Mouse (Mus musculus) embryonic facial prominence, embryonic 14.5 days (tissue): ENCODE data around the gene Jarid2. TPM values are rescaled to one million over a fixed set of nuclear protein-coding genes. Genes with fewer than 3 reads are reported as not detected.
"Not testable (repeated sequence)": the region's sequence is repeated elsewhere in the genome, so short reads cannot be mapped to it uniquely, and the experiment has no call there.

Experiments used
- ATAC-seq: fragments of 200-750 bp; cut with Nextera tagmentation; 2 replicates; pipeline ENCODE4 v1.8.0; 2017; ENCODE audit warnings: low read depth, moderate number of reproducible peaks, moderate TSS enrichment
- DNase-seq: peaks from one replicate; pipeline ENCODE4 v3.0.0-alpha.2; 2015; ENCODE audit warnings: low spot score
- H3K27ac ChIP-seq: fragments of 300-500 bp; sonication (generic); replicated peaks from 2 replicates; pipeline ENCODE4 v1.5.1; 2014; ENCODE audit warnings: low read depth, mild to moderate bottlenecking, low read length, moderate library complexity
- H3K27me3 ChIP-seq: fragments of 300-500 bp; sonication (generic); replicated peaks from 2 replicates; pipeline ENCODE4 v1.6.1; 2014; ENCODE audit warnings: low read length; ENCODE audit not compliant: control insufficient read depth, insufficient read depth
- H3K36me3 ChIP-seq: fragments of 300-500 bp; sonication (generic); 2 replicates; pipeline ENCODE4 v1.6.1; 2014; ENCODE audit warnings: low read length, mixed read lengths; ENCODE audit not compliant: control insufficient read depth, insufficient read depth
- H3K4me1 ChIP-seq: fragments of 300-500 bp; sonication (generic); 2 replicates; pipeline ENCODE4 v1.6.1; 2014; ENCODE audit warnings: antibody characterized with exemption, low read length; ENCODE audit not compliant: control insufficient read depth, insufficient read depth
- H3K4me2 ChIP-seq: fragments of 300-500 bp; sonication (generic); 2 replicates; pipeline ENCODE4 v1.6.1; 2014; ENCODE audit warnings: low read depth, mild to moderate bottlenecking, low read length, moderate library complexity, mixed read lengths
- H3K4me3 ChIP-seq: fragments of 300-500 bp; sonication (generic); 2 replicates; pipeline ENCODE4 v1.5.1; 2014; ENCODE audit warnings: low read depth, mild to moderate bottlenecking, low read length
- H3K9ac ChIP-seq: fragments of 300-500 bp; sonication (generic); 2 replicates; pipeline ENCODE4 v1.6.1; 2014; ENCODE audit warnings: low read depth, mild to moderate bottlenecking, low read length, moderate library complexity, mixed read lengths
- H3K9me3 ChIP-seq: fragments of 300-500 bp; sonication (generic); 2 replicates; pipeline ENCODE4 v1.6.1; 2016; ENCODE audit warnings: low read length; ENCODE audit not compliant: control insufficient read depth
- WGBS: fragments of 180-500 bp; shearing (Covaris S2); extraction: QIAGEN DNeasy Blood & Tissue Kit; methylation state at CpG from one replicate; pipeline ENCODE4 v1.1.7; 2014; 5-methylcytosine and 5-hydroxymethylcytosine counted together
- polyA plus RNA-seq: library from polyadenylated mRNA; unstranded; fragments of >200 nt; fragmentation: Nextera tagmentation; extraction: Ambion mirVana; gene quantifications from 2 replicates; pipeline ENCODE4 v1.2.1, GENCODE M21; 2014

The Jarid2 gene
- polyA plus RNA-seq, 1 experiment from 2014 or later: 16.1 TPM

DNA sequence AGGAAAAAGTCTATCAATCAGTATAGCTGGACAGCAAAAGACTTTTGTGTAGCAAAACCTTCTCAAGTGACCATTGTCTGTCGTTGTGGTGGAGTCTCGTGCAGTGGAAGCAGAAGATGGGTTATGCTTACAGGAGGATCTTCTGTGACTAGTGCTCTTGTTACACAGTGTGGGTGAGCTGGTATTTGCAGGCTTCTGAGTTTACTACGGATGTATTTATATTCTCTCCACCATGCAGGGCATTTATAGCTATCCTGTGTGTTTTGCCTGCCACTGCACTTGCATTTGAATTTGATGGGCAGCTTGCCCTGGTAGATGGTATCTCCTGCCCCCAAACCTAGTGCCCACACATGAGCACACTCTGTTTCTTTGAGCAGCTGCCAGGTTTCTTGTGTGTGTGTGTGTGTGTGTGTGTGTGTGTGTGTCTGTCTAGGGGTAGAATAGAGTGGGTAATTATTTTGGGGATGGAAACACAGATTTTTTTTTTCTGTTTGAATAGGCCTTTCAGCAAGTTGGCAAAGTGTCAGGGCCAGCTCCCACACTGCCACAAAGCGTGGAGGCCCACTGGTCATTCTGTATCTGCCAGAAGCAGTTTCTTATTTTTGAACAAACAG is 138.9 kb downstream of the Jarid2 start:
- DNase-seq (peak; percentile 32), ATAC-seq (no peak)
- no peaks in the 10 kb centered on the region for H3K36me3 ChIP-seq
- H3K4me3 ChIP-seq: no peak overlapping the region
- H3K4me2 ChIP-seq: no peak overlapping the region
- WGBS: 59% methylated on average over 4 of the region's 4 CpGs
- H3K27ac ChIP-seq: no peak overlapping the region
- no peak overlapping the region for H3K9ac ChIP-seq
- no peaks in the 10 kb centered on the region; the same call in 1 of the 2 replicates for H3K4me1 ChIP-seq
- H3K9me3 ChIP-seq: no peaks in the 10 kb centered on the region
- H3K27me3 ChIP-seq: no peaks in the 10 kb centered on the region

DNA sequence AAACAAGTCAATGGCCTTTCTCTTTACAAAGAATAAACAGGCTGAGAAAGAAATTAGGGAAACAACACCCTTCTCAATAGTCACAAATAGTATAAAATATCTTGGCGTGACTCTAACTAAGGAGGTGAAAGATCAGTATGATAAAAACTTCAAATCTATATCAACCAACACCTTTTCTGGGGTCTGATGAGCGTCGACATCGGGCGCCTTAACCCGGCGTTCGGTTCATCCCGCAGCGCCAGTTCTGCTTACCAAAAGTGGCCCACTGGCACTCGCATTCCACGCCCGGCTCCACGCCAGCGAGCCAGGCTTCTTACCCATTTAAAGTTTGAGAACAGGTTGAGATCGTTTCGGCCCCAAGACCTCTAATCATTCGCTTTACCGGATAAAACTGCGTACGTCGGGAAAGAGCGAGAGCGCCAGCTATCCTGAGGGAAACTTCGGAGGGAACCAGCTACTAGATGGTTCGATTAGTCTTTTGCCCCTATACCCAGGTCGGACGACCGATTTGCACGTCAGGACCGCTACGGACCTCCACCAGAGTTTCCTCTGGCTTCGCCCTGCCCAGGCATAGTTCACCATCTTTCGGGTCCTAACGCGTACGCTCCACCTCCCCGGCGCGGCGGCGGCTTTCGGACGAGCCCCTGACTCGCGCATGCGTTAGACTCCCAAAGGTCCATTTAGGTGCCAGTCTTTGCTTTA is 140.3 kb downstream of the Jarid2 start:
- H3K9ac ChIP-seq, H3K27ac ChIP-seq, H3K4me1 ChIP-seq, H3K4me2 ChIP-seq, H3K27me3 ChIP-seq, H3K9me3 ChIP-seq, H3K4me3 ChIP-seq, H3K36me3 ChIP-seq: not testable (repeated sequence)
- 80% methylated on average over 47 of the region's 47 CpGs for WGBS
- DNase-seq (peak; percentile 95), ATAC-seq (peak; percentile 100)

DNA sequence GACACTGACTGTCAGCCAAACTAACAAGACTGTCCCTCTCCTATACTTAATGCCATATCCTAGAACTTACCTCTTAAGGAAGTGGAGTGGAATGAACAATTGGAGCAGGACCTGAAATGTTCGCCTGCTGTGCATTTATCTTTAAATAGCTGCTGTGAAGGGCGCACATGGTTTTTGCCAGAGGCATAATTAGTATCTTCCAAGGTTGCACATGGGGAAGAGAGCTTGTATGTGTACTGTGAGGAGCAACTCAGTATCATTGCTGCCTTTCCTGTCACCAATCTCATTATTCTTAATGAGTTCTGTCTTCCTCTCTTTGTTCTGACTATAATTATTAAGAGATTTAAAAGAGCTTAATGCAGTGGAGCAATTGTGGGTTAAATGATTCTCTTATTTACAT is 147.5 kb downstream of the Jarid2 start:
- Histone ChIP-seq H3K4me2 (no peak overlapping the region), H3K27me3 (no peaks in the 10 kb centered on the region), H3K9me3 (no peaks in the 10 kb centered on the region), H3K9ac (no peak overlapping the region), H3K4me1 (no peaks in the 10 kb centered on the region), H3K36me3 (peaks cover 9% of the 10 kb centered on the region; the same call in 1 of the 2 replicates), H3K27ac (no peak overlapping the region), H3K4me3 (no peak overlapping the region)
- 62% methylated on average over 2 of the region's 2 CpGs for WGBS
- DNase-seq (no peak), ATAC-seq (no peak)

DNA sequence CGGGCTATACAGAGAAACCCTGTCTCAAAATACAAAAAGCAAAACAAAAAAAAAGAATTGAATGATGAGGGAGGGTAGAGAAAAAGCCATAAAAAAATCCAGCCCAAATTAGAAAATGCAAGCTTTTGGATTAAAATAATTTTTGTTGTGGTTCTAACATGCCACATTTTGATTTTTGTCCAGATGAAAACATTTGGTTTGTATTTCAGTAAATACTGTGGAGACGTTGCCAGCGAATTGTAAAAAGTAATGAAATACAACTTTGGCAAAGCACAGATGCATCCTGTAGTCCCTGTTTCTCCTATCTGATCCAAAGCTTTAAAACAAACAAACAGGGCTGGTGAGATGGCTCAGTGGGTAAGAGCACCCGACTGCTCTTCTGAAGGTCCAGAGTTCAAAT is 151.7 kb downstream of the Jarid2 start:
- H3K9me3 ChIP-seq: no peaks in the 10 kb centered on the region
- no peaks in the 10 kb centered on the region for H3K27me3 ChIP-seq
- no peak overlapping the region for H3K27ac ChIP-seq
- WGBS: 62% methylated on average over 4 of the region's 4 CpGs
- 0 out of 2 replicates have a peak, but pooled peaks cover 10% of the 10 kb centered on the region for H3K36me3 ChIP-seq
- H3K4me1 ChIP-seq: no peaks in the 10 kb centered on the region
- H3K4me3 ChIP-seq: no peak overlapping the region
- no peak overlapping the region for H3K9ac ChIP-seq
- ATAC-seq (no peak), DNase-seq (peak; percentile 79)
- no peak overlapping the region for H3K4me2 ChIP-seq

DNA sequence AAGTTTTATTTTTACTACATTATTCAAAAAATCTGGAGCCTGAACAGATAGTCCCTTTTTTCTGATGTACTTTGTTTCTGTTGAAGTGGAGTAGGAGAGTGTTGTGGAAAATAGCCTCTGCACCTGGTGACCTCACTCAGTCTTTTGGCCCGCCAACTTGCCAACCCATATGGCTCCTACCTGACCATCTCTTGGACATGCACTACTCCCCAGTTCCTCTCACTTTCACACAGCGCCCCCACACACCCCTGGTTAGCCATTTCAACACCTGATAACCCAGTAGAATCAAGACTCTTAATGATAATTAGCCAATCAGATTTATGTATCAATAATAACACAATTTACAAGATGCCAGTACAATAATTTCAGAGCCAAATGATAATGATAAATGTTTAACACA is 156.9 kb downstream of the Jarid2 start:
- no peaks in the 10 kb centered on the region for H3K27me3 ChIP-seq
- no peak overlapping the region for H3K27ac ChIP-seq
- ATAC-seq (no peak), DNase-seq (no peak)
- no peak overlapping the region for H3K9ac ChIP-seq
- H3K4me3 ChIP-seq: no peak overlapping the region
- H3K4me2 ChIP-seq: no peak overlapping the region
- H3K36me3 ChIP-seq: peaks cover 14% of the 10 kb centered on the region; the same call in 1 of the 2 replicates
- H3K9me3 ChIP-seq: no peaks in the 10 kb centered on the region
- WGBS: 92% methylated on average over 2 of the region's 2 CpGs
- H3K4me1 ChIP-seq: no peaks in the 10 kb centered on the region

DNA sequence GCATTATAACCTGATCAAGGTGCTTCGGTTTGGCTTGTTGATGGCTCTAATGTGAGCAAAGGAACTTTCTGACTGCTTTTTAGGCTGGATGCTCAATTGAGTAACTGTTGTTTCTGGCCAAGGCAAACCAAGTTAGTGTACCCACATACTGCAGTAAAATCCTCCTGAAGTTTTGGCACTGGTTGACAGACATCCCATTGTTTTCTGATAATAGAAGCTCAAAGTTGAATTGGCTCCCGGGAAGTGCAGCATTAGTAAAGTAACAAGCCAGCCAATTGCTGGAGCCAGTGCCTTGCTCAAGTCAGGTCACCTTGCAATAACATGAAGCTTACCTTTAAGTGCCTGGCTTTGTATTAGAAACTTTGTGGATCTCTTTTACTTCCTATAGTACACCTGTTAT is 161.3 kb downstream of the Jarid2 start:
- Histone ChIP-seq H3K4me2 (no peak overlapping the region), H3K4me1 (no peaks in the 10 kb centered on the region), H3K27me3 (no peaks in the 10 kb centered on the region), H3K4me3 (no peak overlapping the region), H3K27ac (no peak overlapping the region), H3K9me3 (no peaks in the 10 kb centered on the region), H3K9ac (no peak overlapping the region), H3K36me3 (peaks cover 13% of the 10 kb centered on the region; the same call in 1 of the 2 replicates)
- 64% methylated on average over 2 of the region's 2 CpGs for WGBS
- no peak for ATAC-seq
- DNase-seq: no peak

DNA sequence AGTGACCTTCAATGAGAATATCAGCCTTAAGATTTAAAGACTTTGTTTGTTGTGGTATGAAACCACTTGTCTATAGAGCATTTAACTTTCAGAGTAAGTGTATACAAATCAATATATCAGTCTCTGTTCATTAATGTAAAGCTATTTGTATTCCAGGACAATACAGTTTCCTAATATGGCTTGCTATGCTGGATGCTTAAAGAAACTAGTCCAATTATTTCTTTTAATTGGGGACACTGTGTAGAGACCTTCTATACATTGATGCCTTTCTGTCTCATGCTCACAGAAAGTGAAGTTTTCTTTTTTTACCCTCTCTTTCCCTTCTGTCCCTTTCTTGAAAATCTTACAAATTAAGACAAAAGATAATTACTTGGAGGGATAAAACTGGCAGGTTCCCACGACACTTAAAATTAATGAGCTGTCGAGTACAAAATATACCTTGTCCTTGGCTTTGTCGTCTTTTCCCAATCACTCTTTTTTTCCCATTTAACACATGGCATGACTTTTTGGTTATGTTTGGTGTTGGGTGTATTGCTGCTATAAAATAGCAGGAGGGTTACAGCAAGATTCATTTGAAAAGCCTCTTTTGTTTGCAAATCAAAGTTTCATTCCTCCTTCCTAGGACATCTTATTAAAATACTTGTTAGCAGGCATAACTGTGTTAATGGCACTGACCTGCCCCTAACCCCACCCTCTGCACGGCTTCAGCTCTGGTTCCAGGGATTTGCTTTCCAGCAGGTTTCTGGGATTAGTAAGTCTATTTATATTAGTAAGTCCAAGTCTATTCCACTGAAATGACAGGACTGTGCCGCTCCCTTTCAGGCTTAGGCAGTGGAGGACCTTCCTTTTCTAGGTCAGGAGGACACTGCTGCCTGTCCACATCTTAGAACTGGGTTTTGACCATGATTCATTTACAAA is 162.8 kb downstream of the Jarid2 start:
- H3K9ac ChIP-seq: no peak overlapping the region
- no peak for DNase-seq
- no peaks in the 10 kb centered on the region for H3K4me1 ChIP-seq
- peaks cover 20% of the 10 kb centered on the region for H3K36me3 ChIP-seq
- H3K9me3 ChIP-seq: no peaks in the 10 kb centered on the region
- H3K4me3 ChIP-seq: no peak overlapping the region
- H3K4me2 ChIP-seq: no peak overlapping the region
- 68% methylated on average over 5 of the region's 5 CpGs for WGBS
- no peaks in the 10 kb centered on the region for H3K27me3 ChIP-seq
- H3K27ac ChIP-seq: no peak overlapping the region
- ATAC-seq: no peak

DNA sequence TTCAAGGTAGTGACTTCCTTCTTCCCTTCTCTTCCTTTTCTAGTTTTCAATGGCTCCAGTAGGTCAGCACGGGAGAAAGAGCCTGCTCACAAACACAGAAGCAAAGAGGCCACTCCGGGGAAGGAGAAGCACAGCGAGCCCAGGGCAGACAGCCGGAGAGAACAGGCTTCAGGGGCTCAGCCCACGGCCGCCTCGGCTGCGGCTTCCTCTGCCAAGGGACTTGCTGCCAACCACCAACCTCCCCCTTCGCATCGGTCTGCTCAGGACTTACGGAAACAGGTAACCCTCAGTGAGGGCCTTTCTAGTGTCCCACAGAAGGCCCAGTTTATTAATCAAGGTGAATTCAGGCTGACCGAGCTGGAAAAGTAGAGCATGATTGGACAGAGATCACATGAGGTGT is 166.9 kb downstream of the Jarid2 start:
- 95% methylated on average over 12 of the region's 12 CpGs for WGBS
- ATAC-seq: no peak
- no peak overlapping the region for H3K27ac ChIP-seq
- no peaks in the 10 kb centered on the region for H3K27me3 ChIP-seq
- H3K9me3 ChIP-seq: no peaks in the 10 kb centered on the region
- no peaks in the 10 kb centered on the region for H3K4me1 ChIP-seq
- H3K36me3 ChIP-seq: peaks cover 40% of the 10 kb centered on the region
- H3K9ac ChIP-seq: no peak overlapping the region
- DNase-seq: no peak
- H3K4me3 ChIP-seq: no peak overlapping the region
- no peak overlapping the region for H3K4me2 ChIP-seq
